Mouse (Mus musculus) embryonic facial prominence, embryonic 10.5 days (tissue): ENCODE measurements around the gene Pdcl3. TPM values are rescaled to one million over a fixed set of nuclear protein-coding genes. Genes with fewer than 3 reads are reported as not detected.

Experiments
- DNase-seq: peaks from one replicate; pipeline ENCODE4 v3.0.0-alpha.2; 2017; ENCODE audit warnings: low spot score
- H3K27ac ChIP-seq: fragments of 300-500 bp; sonication (generic); replicated peaks from 2 replicates; pipeline ENCODE4 v1.5.1; 2016; ENCODE audit warnings: mild to moderate bottlenecking
- H3K27me3 ChIP-seq: fragments of 300-500 bp; sonication (generic); replicated peaks from 2 replicates; pipeline ENCODE4 v1.6.1; 2016; ENCODE audit warnings: low read depth, mild to moderate bottlenecking; ENCODE audit not compliant: poor library complexity, severe bottlenecking
- H3K36me3 ChIP-seq: fragments of 300-500 bp; sonication (generic); replicated peaks from 2 replicates; pipeline ENCODE4 v1.6.1; 2016; ENCODE audit warnings: mild to moderate bottlenecking, moderate library complexity
- H3K4me1 ChIP-seq: fragments of 300-500 bp; sonication (generic); 2 replicates; pipeline ENCODE4 v1.6.1; 2016
- H3K4me3 ChIP-seq: fragments of 300-500 bp; sonication (generic); 2 replicates; pipeline ENCODE4 v1.5.1; 2016; ENCODE audit warnings: mild to moderate bottlenecking, moderate library complexity
- H3K9me3 ChIP-seq: fragments of 300-500 bp; sonication (generic); 2 replicates; pipeline ENCODE4 v1.6.1; 2016; ENCODE audit warnings: mild to moderate bottlenecking
- WGBS: fragments of 180-500 bp; shearing (Covaris S2); methylation state at CpG from one replicate; pipeline ENCODE4 v1.1.7; 2016; 5-methylcytosine and 5-hydroxymethylcytosine counted together
- polyA plus RNA-seq: library from polyadenylated mRNA; unstranded; fragments of >200 nt; fragmentation: Nextera tagmentation; extraction: Ambion mirVana; gene quantifications from 2 replicates; pipeline ENCODE4 v1.2.1, GENCODE M21; 2016

Gene Pdcl3
- polyA plus RNA-seq: 153 and 165 TPM in 2 replicates

GRCm38 (mm10) chr1:38985308-38985707 lies at the start of gene Pdcl3:
Pdcl3 (plus strand) TSS chr1:38985608.
- Histone ChIP-seq H3K4me3 (no peak within 1 kb of the TSS), H3K27me3 (no peaks in the 10 kb centered on the region), H3K36me3 (peaks cover 3% of the 10 kb centered on the region; the same call in 1 of the 2 replicates), H3K4me1 (peaks cover 16% of the 10 kb centered on the region), H3K9me3 (no peaks in the 10 kb centered on the region), H3K27ac (no peak within 1 kb of the TSS)
- DNase-seq: no peak
- WGBS: 84% methylated on average over 3 of the region's 3 CpGs

- no peak overlapping the region for H3K27ac ChIP-seq
- H3K4me3 ChIP-seq: no peak overlapping the region
- 21% methylated on average over 6 of the region's 6 CpGs for WGBS
- H3K4me1 ChIP-seq: no peaks in the 10 kb centered on the region
- H3K9me3 ChIP-seq: no peaks in the 10 kb centered on the region
- peak; percentile 60 for DNase-seq
- no peaks in the 10 kb centered on the region for H3K27me3 ChIP-seq
- H3K36me3 ChIP-seq: no peaks in the 10 kb centered on the region
Measured at GRCm38 (mm10) chr1:38936780-38937179, 48.6 kb upstream of the Pdcl3 start.

GRCm38 (mm10) chr1:38938849-38939248 lies 46.6 kb upstream of the Pdcl3 start, which contains the start of gene Nms:
Nms (plus strand) TSS chr1:38939149.
- no peaks in the 10 kb centered on the region for H3K27me3 ChIP-seq

GRCm38 (mm10) chr1:38939608-38940007 lies 45.8 kb upstream of the Pdcl3 start:
- WGBS: 6% methylated on average over 5 of the region's 5 CpGs
- peak; percentile 72 for DNase-seq
- H3K9me3 ChIP-seq: no peaks in the 10 kb centered on the region
- no peaks in the 10 kb centered on the region for H3K27me3 ChIP-seq
- H3K27ac ChIP-seq: no peak overlapping the region
- H3K4me1 ChIP-seq: no peaks in the 10 kb centered on the region
- no peaks in the 10 kb centered on the region for H3K36me3 ChIP-seq
- no peak overlapping the region for H3K4me3 ChIP-seq

More at GRCm38 (mm10) chr1:38938849-38939248, 46.6 kb upstream of the Pdcl3 start, which contains the start of gene Nms:
- Histone ChIP-seq H3K36me3 (no peaks in the 10 kb centered on the region), H3K9me3 (no peaks in the 10 kb centered on the region), H3K27ac (no peak within 1 kb of the TSS), H3K4me1 (no peaks in the 10 kb centered on the region), H3K4me3 (no peak within 1 kb of the TSS)
- DNase-seq: no peak
- 78% methylated on average over 6 of the region's 6 CpGs for WGBS

GRCm38 (mm10) chr1:38956457-38956856 lies 29.0 kb upstream of the Pdcl3 start:
- WGBS: 83% methylated on average over 3 of the region's 3 CpGs
- DNase-seq: no peak
- no peaks in the 10 kb centered on the region for H3K36me3 ChIP-seq

GRCm38 (mm10) chr1:38969116-38969515 lies 16.3 kb upstream of the Pdcl3 start:
- DNase-seq: no peak
- WGBS: 89% methylated on average over 1 of the region's 1 CpGs

More at GRCm38 (mm10) chr1:38956457-38956856, 29.0 kb upstream of the Pdcl3 start:
- Histone ChIP-seq H3K4me3 (no peak overlapping the region), H3K9me3 (no peaks in the 10 kb centered on the region), H3K27me3 (no peaks in the 10 kb centered on the region), H3K27ac (no peak overlapping the region), H3K4me1 (no peaks in the 10 kb centered on the region)

GRCm38 (mm10) chr1:38971712-38972111 lies 13.7 kb upstream of the Pdcl3 start:
- Histone ChIP-seq H3K27me3 (no peaks in the 10 kb centered on the region), H3K4me1 (no peaks in the 10 kb centered on the region), H3K4me3 (no peak overlapping the region), H3K9me3 (no peaks in the 10 kb centered on the region), H3K27ac (no peak overlapping the region), H3K36me3 (no peaks in the 10 kb centered on the region)
- no peak for DNase-seq
- 88% methylated on average over 3 of the region's 3 CpGs for WGBS

More at GRCm38 (mm10) chr1:38969116-38969515, 16.3 kb upstream of the Pdcl3 start:
- Histone ChIP-seq H3K4me3 (no peak overlapping the region), H3K9me3 (no peaks in the 10 kb centered on the region), H3K27me3 (no peaks in the 10 kb centered on the region), H3K27ac (no peak overlapping the region), H3K4me1 (no peaks in the 10 kb centered on the region), H3K36me3 (no peaks in the 10 kb centered on the region)

GRCm38 (mm10) chr1:38972986-38973592 lies 12.3 kb upstream of the Pdcl3 start:
- H3K27ac ChIP-seq: no peak overlapping the region
- 86% methylated on average over 9 of the region's 9 CpGs for WGBS
- H3K36me3 ChIP-seq: no peaks in the 10 kb centered on the region
- DNase-seq: no peak
- H3K4me1 ChIP-seq: no peaks in the 10 kb centered on the region
- no peaks in the 10 kb centered on the region for H3K9me3 ChIP-seq
- no peaks in the 10 kb centered on the region for H3K27me3 ChIP-seq
- H3K4me3 ChIP-seq: no peak overlapping the region

- Histone ChIP-seq H3K36me3 (no peaks in the 10 kb centered on the region), H3K27me3 (no peaks in the 10 kb centered on the region), H3K4me1 (no peaks in the 10 kb centered on the region), H3K9me3 (no peaks in the 10 kb centered on the region), H3K4me3 (no peak overlapping the region), H3K27ac (no peak overlapping the region)
- no peak for DNase-seq
- 89% methylated on average over 7 of the region's 7 CpGs for WGBS
Measured at GRCm38 (mm10) chr1:38979953-38980352, 5.5 kb upstream of the Pdcl3 start.

- WGBS: 71% methylated on average over 2 of the region's 2 CpGs
- H3K9me3 ChIP-seq: no peaks in the 10 kb centered on the region
- H3K27ac ChIP-seq: no peak overlapping the region
- no peaks in the 10 kb centered on the region for H3K27me3 ChIP-seq
- DNase-seq: no peak
- H3K4me3 ChIP-seq: no peak overlapping the region
- H3K4me1 ChIP-seq: peaks cover 12% of the 10 kb centered on the region
- no peaks in the 10 kb centered on the region for H3K36me3 ChIP-seq
Measured at GRCm38 (mm10) chr1:38983870-38984269, 1.5 kb upstream of the Pdcl3 start.

- H3K36me3 ChIP-seq: peaks cover 17% of the 10 kb centered on the region
- peak overlapping the region; percentile 86 for H3K27ac ChIP-seq
- H3K4me1 ChIP-seq: peaks cover 16% of the 10 kb centered on the region
- WGBS: 6% methylated on average over 38 of the region's 38 CpGs
- DNase-seq: peak; percentile 98
- no peaks in the 10 kb centered on the region for H3K27me3 ChIP-seq
- H3K9me3 ChIP-seq: no peaks in the 10 kb centered on the region
- peak overlapping the region; percentile 70 for H3K4me3 ChIP-seq
Measured at GRCm38 (mm10) chr1:38987080-38987864, 1.9 kb downstream of the Pdcl3 start.

GRCm38 (mm10) chr1:38987865-38988211 lies 2.4 kb downstream of the Pdcl3 start:
- no peak for DNase-seq
- no peaks in the 10 kb centered on the region for H3K9me3 ChIP-seq
- H3K4me3 ChIP-seq: peak overlapping the region; percentile 70
- under 1% methylated on average over 25 of the region's 25 CpGs for WGBS
- H3K27me3 ChIP-seq: no peaks in the 10 kb centered on the region
- H3K4me1 ChIP-seq: peaks cover 16% of the 10 kb centered on the region
- peaks cover 23% of the 10 kb centered on the region for H3K36me3 ChIP-seq
- H3K27ac ChIP-seq: peak overlapping the region; percentile 86

GRCm38 (mm10) chr1:38988357-38988756 lies 2.9 kb downstream of the Pdcl3 start:
- H3K27ac ChIP-seq: peak overlapping the region; percentile 86

More at GRCm38 (mm10) chr1:38988357-38988756, 2.9 kb downstream of the Pdcl3 start:
- WGBS: 35% methylated on average over 7 of the region's 7 CpGs
- Histone ChIP-seq H3K36me3 (peaks cover 28% of the 10 kb centered on the region), H3K4me1 (peaks cover 16% of the 10 kb centered on the region), H3K27me3 (no peaks in the 10 kb centered on the region), H3K9me3 (no peaks in the 10 kb centered on the region), H3K4me3 (peak overlapping the region; percentile 70)
- DNase-seq: no peak
